Mouse (Mus musculus) intestine, embryonic 14.5 days (tissue): Measurements from ENCODE around the gene Lexm. TPM values are rescaled to one million over a fixed set of nuclear protein-coding genes. Genes with fewer than 3 reads are reported as not detected.

Experiments
- ATAC-seq: fragments of 200-750 bp; cut with Nextera tagmentation; replicated peaks from 2 replicates; pipeline ENCODE4 v1.8.0; 2017; ENCODE audit warnings: low read depth, moderate number of reproducible peaks, moderate TSS enrichment, moderate library complexity; ENCODE audit not compliant: low FRiP score, low TSS enrichment
- DNase-seq: peaks from one replicate; pipeline ENCODE4 v3.0.0-alpha.2; 2018; ENCODE audit warnings: low spot score
- H3K27ac ChIP-seq: fragments of 300-500 bp; sonication (generic); 2 replicates; pipeline ENCODE4 v1.5.1; 2014; ENCODE audit warnings: low read depth, mild to moderate bottlenecking, control low read depth
- H3K27me3 ChIP-seq: fragments of 300-500 bp; sonication (generic); replicated peaks from 2 replicates; pipeline ENCODE4 v1.6.1; 2014; ENCODE audit warnings: low read length, control low read depth; ENCODE audit not compliant: control insufficient read depth, insufficient read depth
- H3K36me3 ChIP-seq: fragments of 300-500 bp; sonication (generic); 2 replicates; pipeline ENCODE4 v1.6.1; 2014; ENCODE audit warnings: low read length, control low read depth; ENCODE audit not compliant: control insufficient read depth, insufficient read depth
- H3K4me1 ChIP-seq: fragments of 300-500 bp; sonication (generic); replicated peaks from 2 replicates; pipeline ENCODE4 v1.6.1; 2014; ENCODE audit warnings: low read length, control low read depth, mixed read lengths; ENCODE audit not compliant: control insufficient read depth, insufficient read depth
- H3K4me2 ChIP-seq: fragments of 300-500 bp; sonication (generic); 2 replicates; pipeline ENCODE4 v1.6.1; 2014; ENCODE audit warnings: low read length
- H3K4me3 ChIP-seq: fragments of 300-500 bp; sonication (generic); 2 replicates; pipeline ENCODE4 v1.5.1; 2014; ENCODE audit warnings: low read depth, low read length, control low read depth, mixed read lengths
- H3K9ac ChIP-seq: fragments of 300-500 bp; sonication (generic); 2 replicates; pipeline ENCODE4 v1.6.1; 2014; ENCODE audit warnings: mild to moderate bottlenecking, low read length
- H3K9me3 ChIP-seq: fragments of 300-500 bp; sonication (generic); 2 replicates; pipeline ENCODE4 v1.6.1; 2016; ENCODE audit warnings: low read length, control low read depth; ENCODE audit not compliant: control insufficient read depth
- WGBS: fragments of 180-500 bp; shearing (Covaris S2); extraction: QIAGEN DNeasy Blood & Tissue Kit; methylation state at CpG from one replicate; pipeline ENCODE4 v1.1.7; 2014; 5-methylcytosine and 5-hydroxymethylcytosine counted together
- polyA plus RNA-seq: library from polyadenylated mRNA; unstranded; fragments of >200 nt; fragmentation: Nextera tagmentation; extraction: Ambion mirVana; gene quantifications from 2 replicates; pipeline ENCODE4 v1.2.1, GENCODE M21; 2014

Lexm gene
- polyA plus RNA-seq, 1 experiment from 2014 or later, result 0.39 TPM

DNA sequence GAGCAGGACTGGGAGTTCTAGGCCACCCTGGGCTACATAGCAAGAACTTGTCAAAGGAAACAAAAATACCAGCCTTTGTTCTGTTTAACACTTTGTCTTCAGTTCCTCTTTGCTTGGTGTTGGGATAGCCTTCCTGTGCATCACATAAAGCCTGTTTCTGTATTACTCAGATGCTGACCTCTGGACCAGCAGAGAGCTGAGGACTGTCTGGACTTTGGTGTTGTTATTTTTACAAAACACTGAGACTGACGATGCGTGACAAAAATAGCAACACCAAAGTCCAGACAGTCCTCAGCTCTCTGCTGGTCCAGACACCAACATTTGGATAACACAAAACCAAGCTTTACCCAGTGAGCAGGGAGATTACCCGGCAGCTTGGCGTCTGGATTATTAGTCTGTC, 16.3 kb downstream of the Lexm start:
- 67% methylated on average over 4 of the region's 4 CpGs for WGBS
- H3K4me2 ChIP-seq, result no peak overlapping the region
- no peaks in the 10 kb centered on the region for H3K36me3 ChIP-seq
- no peaks in the 10 kb centered on the region for H3K27me3 ChIP-seq
- no peak overlapping the region for H3K4me3 ChIP-seq
- H3K4me1 ChIP-seq, result no peaks in the 10 kb centered on the region
- H3K9ac ChIP-seq, result no peak overlapping the region
- no peak overlapping the region for H3K27ac ChIP-seq
- no peak for DNase-seq
- H3K9me3 ChIP-seq, result no peaks in the 10 kb centered on the region
- ATAC-seq, result no peak

- Histone ChIP-seq H3K27me3 (no peaks in the 10 kb centered on the region), H3K4me1 (no peaks in the 10 kb centered on the region), H3K36me3 (no peaks in the 10 kb centered on the region), H3K27ac (no peak overlapping the region), H3K9ac (no peak overlapping the region), H3K9me3 (no peaks in the 10 kb centered on the region), H3K4me2 (no peak overlapping the region), H3K4me3 (no peak overlapping the region)
- 23% methylated on average over 1 of the region's 1 CpGs for WGBS
- ATAC-seq (no peak), DNase-seq (no peak)
These were observed 17.6 kb downstream of the Lexm start for GRCm38 (mm10) chr4:106599415-106599814.

DNA sequence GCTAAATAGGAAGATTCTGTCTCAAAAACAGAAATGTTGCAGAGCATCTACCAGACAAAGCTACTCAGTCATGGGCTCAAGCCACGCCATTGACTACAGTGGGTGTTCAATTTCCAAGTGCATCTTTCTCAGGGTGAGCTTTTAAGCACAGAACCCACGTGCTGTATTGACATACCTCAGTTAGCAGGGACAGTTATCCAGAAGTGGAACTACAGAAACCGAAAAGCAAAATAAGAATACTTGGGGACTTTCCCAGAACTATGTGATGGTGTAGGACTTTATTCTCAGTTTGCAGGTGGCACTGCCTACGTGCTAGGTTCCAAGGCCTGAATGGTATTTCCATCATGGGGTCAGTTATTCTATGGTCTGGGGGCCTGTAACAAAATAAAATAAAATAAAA, 19.3 kb downstream of the Lexm start:
- ATAC-seq, result no peak
- H3K4me2 ChIP-seq, result no peak overlapping the region
- H3K4me3 ChIP-seq, result no peak overlapping the region
- DNase-seq, result no peak
- H3K4me1 ChIP-seq, result no peaks in the 10 kb centered on the region
- no peaks in the 10 kb centered on the region for H3K27me3 ChIP-seq
- no peaks in the 10 kb centered on the region for H3K36me3 ChIP-seq
- 84% methylated on average over 4 of the region's 4 CpGs for WGBS
- H3K9me3 ChIP-seq, result no peaks in the 10 kb centered on the region
- H3K27ac ChIP-seq, result no peak overlapping the region
- H3K9ac ChIP-seq, result no peak overlapping the region

DNA sequence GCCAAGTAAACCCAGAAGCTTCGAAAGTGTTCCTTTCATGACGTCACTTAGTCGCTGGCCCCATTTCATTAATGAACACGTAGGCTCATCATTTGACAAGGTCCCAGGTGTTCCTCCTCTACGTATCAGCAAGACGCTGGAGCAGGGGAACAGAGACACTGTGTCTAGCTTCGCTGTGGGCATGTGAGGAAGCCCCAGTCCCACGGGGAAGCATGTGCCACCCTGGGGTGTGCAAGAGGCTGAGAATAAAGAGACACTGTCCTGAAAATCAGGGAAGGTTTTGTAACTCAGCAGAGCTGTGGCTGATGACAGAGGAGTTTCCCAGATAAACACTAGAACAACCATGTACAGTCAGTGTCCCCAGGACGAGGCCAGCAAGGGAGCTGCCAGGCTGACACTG, 20.0 kb downstream of the Lexm start:
- DNase-seq (no peak), ATAC-seq (no peak)
- Histone ChIP-seq H3K4me1 (no peaks in the 10 kb centered on the region), H3K27ac (no peak overlapping the region), H3K4me3 (no peak overlapping the region), H3K36me3 (no peaks in the 10 kb centered on the region), H3K4me2 (no peak overlapping the region), H3K9me3 (no peaks in the 10 kb centered on the region), H3K27me3 (no peaks in the 10 kb centered on the region), H3K9ac (no peak overlapping the region)
- WGBS, result 80% methylated on average over 9 of the region's 9 CpGs

DNA sequence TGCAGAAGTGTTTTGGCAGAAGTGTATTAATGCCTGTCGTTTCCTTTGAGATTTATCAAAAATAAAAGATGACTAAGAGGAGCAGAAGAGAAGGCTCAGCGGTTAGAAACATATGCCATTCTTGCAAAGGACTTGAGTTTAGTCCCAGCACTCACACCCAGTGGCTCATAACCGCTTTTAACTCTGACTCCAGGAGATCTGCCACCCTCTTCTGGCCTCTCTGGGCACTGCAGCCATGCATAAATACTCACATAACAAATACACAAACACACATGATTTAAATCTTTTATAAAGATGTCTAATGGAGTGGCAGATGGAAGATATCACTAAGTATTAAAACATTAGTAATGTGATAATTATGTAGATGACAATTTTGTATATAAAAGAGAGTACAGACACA, 20.8 kb downstream of the Lexm start:
- 66% methylated on average over 3 of the region's 3 CpGs for WGBS
- ATAC-seq, result no peak
- DNase-seq, result no peak
- Histone ChIP-seq H3K9ac (no peak overlapping the region), H3K36me3 (no peaks in the 10 kb centered on the region), H3K27ac (no peak overlapping the region), H3K4me3 (no peak overlapping the region), H3K27me3 (no peaks in the 10 kb centered on the region), H3K9me3 (no peaks in the 10 kb centered on the region), H3K4me1 (no peaks in the 10 kb centered on the region), H3K4me2 (no peak overlapping the region)

DNA sequence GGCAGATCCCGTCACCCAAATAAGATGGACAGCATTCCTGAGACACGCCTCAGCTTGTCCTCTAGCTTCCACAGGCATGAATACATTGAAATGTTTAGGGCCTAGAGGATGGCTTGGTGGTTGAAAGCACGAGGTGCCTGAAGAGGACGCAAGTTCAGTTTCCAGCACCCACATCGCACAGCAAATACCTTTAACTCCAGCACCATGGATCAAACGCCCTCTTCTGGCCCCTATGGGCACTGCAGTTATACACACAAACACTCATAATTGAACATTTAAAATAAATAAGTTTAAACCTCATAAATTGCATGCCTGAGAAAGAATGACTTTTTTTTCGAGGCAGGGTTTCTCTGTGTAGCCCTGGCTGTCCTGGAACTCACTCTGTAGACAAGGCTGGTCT, 23.4 kb downstream of the Lexm start:
- ATAC-seq (no peak), DNase-seq (no peak)
- no peak overlapping the region for H3K27ac ChIP-seq
- H3K36me3 ChIP-seq, result peaks cover 8% of the 10 kb centered on the region
- no peaks in the 10 kb centered on the region for H3K4me1 ChIP-seq
- H3K9me3 ChIP-seq, result no peaks in the 10 kb centered on the region
- no peaks in the 10 kb centered on the region for H3K27me3 ChIP-seq
- H3K4me3 ChIP-seq, result no peak overlapping the region
- WGBS, result 59% methylated on average over 7 of the region's 7 CpGs
- H3K9ac ChIP-seq, result no peak overlapping the region
- no peak overlapping the region for H3K4me2 ChIP-seq

GRCm38 (mm10) chr4:106590871-106591270, 26.2 kb downstream of the Lexm start:
- Histone ChIP-seq H3K4me1 (no peaks in the 10 kb centered on the region), H3K36me3 (peaks cover 30% of the 10 kb centered on the region), H3K9ac (no peak overlapping the region), H3K9me3 (no peaks in the 10 kb centered on the region), H3K4me3 (no peak overlapping the region), H3K27me3 (no peaks in the 10 kb centered on the region), H3K27ac (no peak overlapping the region), H3K4me2 (no peak overlapping the region)
- no peak for ATAC-seq
- DNase-seq, result no peak
- WGBS, result 83% methylated on average over 9 of the region's 9 CpGs

DNA sequence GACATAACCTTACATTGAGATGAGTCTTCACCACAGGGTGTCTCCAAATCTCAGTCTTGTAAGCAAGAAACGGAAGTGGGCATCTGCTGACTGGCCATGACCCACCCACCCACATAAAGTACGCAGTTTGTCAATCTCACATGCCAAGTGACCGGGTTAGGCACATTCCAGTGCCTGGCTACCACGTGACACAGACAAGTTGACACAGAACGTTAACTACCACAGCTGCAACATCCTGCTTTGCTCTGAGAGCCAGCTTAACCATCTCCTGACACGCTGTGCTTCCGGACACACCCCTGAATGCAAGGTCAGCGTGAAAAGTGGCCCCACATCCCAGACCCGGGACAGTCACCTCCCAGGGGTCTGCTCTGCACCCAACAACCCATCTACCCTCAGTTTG, 26.9 kb downstream of the Lexm start:
- Histone ChIP-seq H3K27ac (no peak overlapping the region), H3K27me3 (no peaks in the 10 kb centered on the region), H3K36me3 (peaks cover 36% of the 10 kb centered on the region), H3K9me3 (no peaks in the 10 kb centered on the region), H3K4me2 (no peak overlapping the region), H3K4me3 (no peak overlapping the region), H3K9ac (no peak overlapping the region), H3K4me1 (no peaks in the 10 kb centered on the region)
- WGBS, result 62% methylated on average over 9 of the region's 9 CpGs
- DNase-seq (no peak), ATAC-seq (no peak)

GRCm38 (mm10) chr4:106587075-106587474, 30.0 kb downstream of the Lexm start:
- H3K27ac ChIP-seq, result no peak overlapping the region
- no peaks in the 10 kb centered on the region for H3K4me1 ChIP-seq
- H3K9me3 ChIP-seq, result no peaks in the 10 kb centered on the region
- no peaks in the 10 kb centered on the region for H3K27me3 ChIP-seq
- H3K4me3 ChIP-seq, result no peak overlapping the region
- WGBS, result 89% methylated on average over 6 of the region's 6 CpGs
- H3K9ac ChIP-seq, result no peak overlapping the region
- H3K4me2 ChIP-seq, result no peak overlapping the region
- ATAC-seq, result no peak
- no peak for DNase-seq
- H3K36me3 ChIP-seq, result peaks cover 66% of the 10 kb centered on the region
